Mouse (Mus musculus): ENCODE data around the gene Nkd2.

Gene Nkd2

DNA sequence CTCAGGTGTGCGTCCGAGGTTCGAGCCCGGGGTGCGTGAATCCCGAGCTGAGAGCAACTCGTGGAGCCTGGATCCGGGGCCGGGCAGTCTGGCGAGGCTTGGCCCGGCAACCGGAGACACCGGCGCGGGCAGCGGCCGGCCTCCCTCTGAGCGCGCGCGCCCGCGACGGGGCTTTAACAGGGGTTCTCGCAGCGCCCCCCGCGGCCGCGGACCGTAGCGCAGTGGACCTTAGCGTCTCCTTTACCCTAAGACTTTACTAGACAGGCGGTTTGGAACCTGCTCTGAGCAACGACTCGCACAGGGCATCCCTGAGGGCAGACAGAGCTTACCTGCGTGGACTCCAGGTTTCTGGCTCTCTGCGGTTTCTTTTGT is at the start of gene Nkd2:
Gene Nkd2, minus strand, starts transcription at position 167 of the 372 bp plus-strand sequence.
- DNase-seq (ENCODE audit: low spot score) = peak; percentile 90

- DNase-seq (ENCODE audit: low spot score) = no peak
Measured at GRCm38 (mm10) chr13:73892493-73893178, 45.2 kb upstream of the Nkd2 start.

DNA sequence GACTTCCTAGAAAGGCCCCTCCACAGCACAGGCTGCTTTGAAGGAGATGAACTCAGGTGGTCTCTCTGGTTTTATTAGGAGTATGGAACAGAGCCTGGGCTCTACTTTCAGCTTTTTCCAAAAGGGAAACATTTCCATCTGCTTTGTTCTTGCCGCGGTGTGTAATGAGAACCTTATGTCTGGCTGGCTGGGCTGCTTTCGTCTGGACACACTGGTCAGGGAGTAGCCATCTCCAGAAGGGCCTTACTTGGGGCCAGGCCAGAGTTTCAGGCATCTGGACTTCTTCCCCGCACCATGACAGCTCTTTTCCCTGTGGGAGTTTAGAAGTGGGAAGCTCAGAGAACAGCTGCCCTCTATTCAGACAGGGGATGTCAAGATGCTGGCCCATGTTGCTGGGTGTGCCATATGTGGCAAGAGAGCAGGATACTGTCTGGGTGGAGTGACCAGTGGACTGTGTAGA is 40.0 kb upstream of the Nkd2 start:
- DNase-seq (ENCODE audit: low spot score) = peak; percentile 60

- no peak for DNase-seq (ENCODE audit: low spot score)
Measured at GRCm38 (mm10) chr13:73886601-73887000, 39.2 kb upstream of the Nkd2 start.

- DNase-seq (ENCODE audit: low spot score) = no peak
Measured at GRCm38 (mm10) chr13:73886066-73886465, 38.6 kb upstream of the Nkd2 start.

- DNase-seq (ENCODE audit: low spot score) = no peak
Measured at GRCm38 (mm10) chr13:73885656-73886055, 38.2 kb upstream of the Nkd2 start.

DNA sequence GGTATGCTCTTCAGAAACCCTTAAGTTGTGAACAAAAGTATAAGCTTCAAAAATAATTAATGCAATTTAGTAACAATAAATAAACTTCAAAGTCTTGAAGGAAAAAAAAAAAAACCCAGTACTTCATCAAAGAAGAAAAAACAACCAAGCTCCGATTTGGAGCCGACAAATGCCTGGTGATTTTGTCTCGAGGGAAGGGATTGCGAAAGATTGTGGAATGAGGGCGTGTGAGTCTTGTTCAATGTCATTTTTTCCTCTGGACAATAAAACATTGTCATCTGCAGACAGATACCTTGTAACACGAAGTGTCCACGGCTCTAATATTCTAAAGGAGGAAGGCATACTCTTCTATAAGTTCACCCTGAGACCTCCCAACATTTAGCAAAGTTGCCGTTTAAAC is 33.9 kb upstream of the Nkd2 start:
- DNase-seq (ENCODE audit: low spot score) = no peak

GRCm38 (mm10) chr13:73879824-73880223 is 32.4 kb upstream of the Nkd2 start:
- DNase-seq (ENCODE audit: low spot score) = peak; percentile 52

DNA sequence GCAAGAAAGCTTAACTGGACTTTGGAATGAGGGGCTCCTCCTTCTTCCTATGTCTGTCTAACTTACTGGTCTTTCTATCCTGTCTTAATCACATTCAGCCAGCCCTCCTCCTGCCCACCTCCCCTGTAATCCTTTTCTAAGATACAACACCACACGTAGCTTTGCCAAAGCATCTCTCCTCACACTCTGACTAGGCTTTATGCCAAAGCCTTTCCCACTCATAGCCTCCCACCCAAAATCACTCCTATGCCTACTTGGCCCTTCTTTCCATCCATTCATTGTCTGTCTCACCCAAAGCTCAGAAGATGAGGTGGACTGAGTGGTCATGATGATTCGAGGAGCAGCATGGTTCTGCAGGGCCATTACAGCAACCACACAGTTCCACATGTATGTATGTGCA is 24.7 kb upstream of the Nkd2 start:
- DNase-seq (ENCODE audit: low spot score) = no peak

GRCm38 (mm10) chr13:73846589-73847464 is 604 bp downstream of the Nkd2 start:
- DNase-seq (ENCODE audit: low spot score) = peak; percentile 23

GRCm38 (mm10) chr13:73842696-73843095 is 4.7 kb downstream of the Nkd2 start:
- no peak for DNase-seq (ENCODE audit: low spot score)

DNA sequence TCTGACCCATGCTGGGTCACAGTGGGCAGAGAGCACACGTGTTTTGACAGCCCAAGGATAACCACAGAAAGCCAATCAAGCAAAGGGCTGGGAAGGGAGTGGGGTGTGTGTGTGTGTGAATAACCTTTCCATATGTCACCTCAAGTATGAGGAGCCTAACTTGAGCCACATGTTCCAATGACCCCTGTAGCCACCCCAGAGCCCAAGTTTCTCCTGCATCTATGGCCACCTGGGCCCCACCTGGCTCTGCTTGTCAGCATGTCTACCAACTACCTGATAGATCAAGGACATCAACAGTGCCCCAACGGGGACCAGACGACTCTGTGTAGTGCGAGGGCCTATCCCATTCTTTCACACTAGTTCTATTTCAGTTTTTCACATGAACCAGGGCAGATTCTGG is 7.7 kb downstream of the Nkd2 start:
- no peak for DNase-seq (ENCODE audit: low spot score)

DNA sequence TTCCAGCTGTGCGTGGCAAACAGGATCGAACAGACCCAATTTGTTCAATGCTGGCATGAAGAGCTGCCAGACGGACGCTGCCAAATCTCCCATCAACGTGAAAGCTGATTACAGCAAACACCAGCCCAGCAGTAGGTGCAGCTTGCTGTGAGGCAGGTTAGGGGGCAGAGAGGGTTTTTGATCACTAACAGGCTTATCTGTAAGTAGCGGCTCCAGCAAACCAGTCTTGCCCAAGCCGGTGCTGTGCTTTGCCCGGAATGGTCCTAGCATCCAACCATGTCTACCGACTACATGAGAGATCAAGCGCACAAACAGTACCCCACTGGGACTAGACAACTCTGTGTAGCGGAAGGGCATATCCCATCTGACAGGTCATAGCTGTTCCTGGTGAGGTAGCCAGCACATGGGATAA is 8.3 kb downstream of the Nkd2 start:
- no peak for DNase-seq (ENCODE audit: low spot score)

GRCm38 (mm10) chr13:73837708-73838107 is 9.7 kb downstream of the Nkd2 start:
- DNase-seq (ENCODE audit: low spot score) = no peak

DNA sequence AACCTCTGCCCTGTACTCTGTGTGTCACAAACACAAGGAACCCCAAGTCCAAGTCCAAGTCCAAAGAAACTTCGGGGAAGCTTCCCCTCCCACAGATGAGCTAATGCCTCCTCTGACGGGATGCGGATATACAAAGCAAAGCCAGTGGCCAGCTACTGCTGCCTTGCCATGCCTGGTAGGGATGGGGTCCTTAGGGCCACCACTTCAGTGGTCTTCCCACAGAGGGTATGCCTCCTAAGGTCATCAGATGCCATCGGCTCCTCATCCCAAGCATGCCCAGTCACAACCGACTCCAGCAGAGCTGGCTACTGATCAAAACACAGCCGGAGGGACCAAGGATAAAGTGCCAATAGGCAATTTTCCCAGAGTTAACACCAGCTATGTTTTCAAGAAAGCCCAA is 10.9 kb downstream of the Nkd2 start:
- no peak for DNase-seq (ENCODE audit: low spot score)

DNA sequence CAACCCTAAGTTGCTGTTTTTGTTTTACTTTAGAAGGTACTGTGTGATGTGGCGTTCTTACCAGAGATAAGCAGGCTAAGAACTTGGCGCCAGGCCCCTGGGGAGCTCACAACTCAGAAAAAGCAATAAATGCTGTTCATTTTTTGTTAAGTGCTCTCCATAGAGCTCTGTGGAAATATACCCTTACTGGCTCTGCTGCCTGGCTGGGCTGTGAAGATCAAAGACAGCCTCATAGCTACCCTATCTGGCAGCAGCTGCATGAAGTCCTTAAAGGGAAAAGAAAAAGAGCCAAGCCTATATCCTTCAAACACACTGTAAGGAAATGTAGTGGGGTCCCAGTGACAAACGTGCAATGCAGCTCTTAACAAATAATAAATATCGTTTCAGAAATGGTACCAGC is 11.6 kb downstream of the Nkd2 start:
- no peak for DNase-seq (ENCODE audit: low spot score)

GRCm38 (mm10) chr13:73833809-73834208 is 13.6 kb downstream of the Nkd2 start:
- DNase-seq (ENCODE audit: low spot score) = no peak

GRCm38 (mm10) chr13:73831486-73831885 is 15.9 kb downstream of the Nkd2 start:
- peak; percentile 68 for DNase-seq (ENCODE audit: low spot score)

DNA sequence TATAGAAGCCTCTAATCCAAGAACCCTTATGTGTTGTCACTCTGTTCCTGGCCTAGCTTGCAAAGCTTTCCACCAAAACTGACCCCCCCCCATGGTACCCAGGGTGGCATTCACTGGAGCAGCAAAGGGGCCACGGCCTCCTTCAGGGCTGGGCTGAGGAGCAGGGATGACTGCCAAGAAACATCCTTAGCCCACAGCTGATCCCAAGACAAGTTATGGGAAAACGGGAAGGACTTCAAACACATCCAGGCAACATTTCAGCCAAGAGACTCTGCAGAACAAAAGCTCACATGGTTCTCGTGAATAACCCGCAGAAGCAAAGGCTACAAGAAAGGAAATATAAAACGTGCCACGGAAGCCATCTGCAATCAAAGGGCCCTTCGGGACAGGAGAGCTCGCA is 20.2 kb downstream of the Nkd2 start:
- no peak for DNase-seq (ENCODE audit: low spot score)

DNA sequence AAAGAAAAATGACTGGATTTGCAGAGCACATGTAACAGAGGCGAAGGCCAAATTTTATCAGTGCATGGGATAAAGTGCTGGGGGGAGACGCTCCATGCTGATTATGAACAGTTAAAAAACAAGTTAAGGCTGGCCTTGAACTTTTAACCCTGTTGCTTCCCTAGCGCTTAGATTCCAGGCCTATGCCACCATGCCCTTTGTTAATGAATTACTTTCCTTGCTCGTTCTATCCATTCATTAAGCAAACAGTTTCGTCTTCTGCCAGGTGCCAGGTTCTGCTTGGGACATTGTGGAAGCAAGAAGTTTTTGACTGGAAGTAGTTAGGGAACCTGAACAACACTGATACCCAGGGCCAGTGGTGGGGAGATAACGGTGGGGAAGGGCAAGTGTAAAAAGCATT is 23.7 kb downstream of the Nkd2 start:
- DNase-seq (ENCODE audit: low spot score) = no peak

DNA sequence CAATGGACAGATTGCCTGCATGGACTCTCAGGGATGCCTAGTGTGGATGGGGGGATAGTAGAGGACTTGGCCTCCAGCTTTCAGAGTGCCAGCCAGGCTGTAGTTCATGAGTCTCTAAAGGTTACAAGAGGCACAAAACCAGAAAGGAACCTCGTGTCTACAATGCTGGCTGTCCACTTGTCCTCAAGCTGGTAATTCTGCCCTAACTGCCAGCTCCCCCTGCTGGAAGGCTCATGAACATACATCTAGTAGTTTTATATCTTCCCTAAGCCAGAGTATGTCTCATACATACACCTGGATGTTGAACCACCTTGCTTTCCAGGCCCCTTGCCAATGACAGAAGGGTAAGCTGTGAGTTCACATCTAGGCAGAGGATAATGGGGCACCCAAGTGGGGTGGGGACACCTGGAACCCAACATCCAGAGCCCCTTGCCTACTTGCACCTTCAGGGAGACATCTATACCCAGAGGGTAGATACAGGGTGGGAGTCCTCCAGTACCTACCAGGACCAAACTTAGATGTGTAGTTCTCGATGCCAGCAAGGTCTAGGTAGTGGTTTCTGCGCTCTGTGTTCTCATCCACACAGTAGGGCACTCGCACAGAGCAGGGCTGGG is 25.1 kb downstream of the Nkd2 start:
- peak; percentile 74 for DNase-seq (ENCODE audit: low spot score)

- DNase-seq (ENCODE audit: low spot score) = no peak
Measured at GRCm38 (mm10) chr13:73821251-73821650, 26.2 kb downstream of the Nkd2 start.

GRCm38 (mm10) chr13:73818921-73819320 is 28.5 kb downstream of the Nkd2 start:
- DNase-seq (ENCODE audit: low spot score) = no peak
